Mouse (Mus musculus): ENCODE results near the gene Ripk4. TPM values are rescaled to one million over a fixed set of nuclear protein-coding genes. Genes with fewer than 3 reads are reported as not detected.

Gene Ripk4
- total RNA-seq, 2 experiments from 2014 or later, result not detected

- intact Hi-C loops (cut with DNase I), result no loop called here
- Histone ChIP-seq H3K27ac (no peak overlapping the region), H3K4me3 (no peak overlapping the region)
- TF ChIP-seq CTCF (IDR thresholded peaks at IDR 0.05), result no peak
- no peak for DNase-seq
Observed at GRCm38 (mm10) chr16:97720093-97720492, 43.5 kb downstream of the Ripk4 start.

GRCm38 (mm10) chr16:97719392-97719983 lies 44.1 kb downstream of the Ripk4 start:
- no peak overlapping the region for H3K4me3 ChIP-seq
- no peak for TF ChIP-seq CTCF (IDR thresholded peaks at IDR 0.05)
- H3K27ac ChIP-seq, result no peak overlapping the region
- no peak for DNase-seq
- intact Hi-C loops (cut with DNase I), result no loop called here

- no peak overlapping the region for H3K27ac ChIP-seq
- intact Hi-C loops (cut with DNase I), result no loop called here
- no peak for TF ChIP-seq CTCF (IDR thresholded peaks at IDR 0.05)
Observed at GRCm38 (mm10) chr16:97716567-97716966, 47.0 kb downstream of the Ripk4 start.

GRCm38 (mm10) chr16:97712129-97712528 lies 51.5 kb downstream of the Ripk4 start:
- no peak overlapping the region for H3K27ac ChIP-seq
- no peak overlapping the region for H3K4me3 ChIP-seq
- no peak for TF ChIP-seq CTCF (IDR thresholded peaks at IDR 0.05)
- no peak for DNase-seq
- intact Hi-C loops (cut with DNase I), result no loop called here

More at GRCm38 (mm10) chr16:97716567-97716966, 47.0 kb downstream of the Ripk4 start:
- no peak for DNase-seq
- no peak overlapping the region for H3K4me3 ChIP-seq

GRCm38 (mm10) chr16:97701871-97702270 lies 61.7 kb downstream of the Ripk4 start:
- intact Hi-C loops (cut with DNase I), result no loop called here
- no peak for TF ChIP-seq CTCF (IDR thresholded peaks at IDR 0.05)

GRCm38 (mm10) chr16:97697769-97698168 lies 65.8 kb downstream of the Ripk4 start:
- TF ChIP-seq CTCF (IDR thresholded peaks at IDR 0.05), result no peak
- no peak for DNase-seq
- Histone ChIP-seq H3K27ac (no peak overlapping the region), H3K4me3 (no peak overlapping the region)
- intact Hi-C loops (cut with DNase I), result no loop called here

More at GRCm38 (mm10) chr16:97701871-97702270, 61.7 kb downstream of the Ripk4 start:
- H3K27ac ChIP-seq, result no peak overlapping the region
- DNase-seq, result no peak
- no peak overlapping the region for H3K4me3 ChIP-seq

- no peak overlapping the region for H3K4me3 ChIP-seq
- H3K27ac ChIP-seq, result no peak overlapping the region
- no peak for DNase-seq
- intact Hi-C loops (cut with DNase I), result no loop called here
- TF ChIP-seq CTCF (IDR thresholded peaks at IDR 0.05), result no peak
Observed at GRCm38 (mm10) chr16:97695709-97696108, 67.9 kb downstream of the Ripk4 start.

Other genes with a start within 250 kb of the Ripk4 start
- gene Fam3b, start 249.0 kb downstream of the Ripk4 start, total RNA-seq (2021), result not detected
- under 1 TPM in 1 of 2 experiments, not detected in 1; 0.14 TPM for gene Tmprss2, start 152.6 kb downstream of the Ripk4 start, total RNA-seq (2021)
- 10 to 100 TPM in 1 of 2 experiments, 1 to 10 TPM in 1; 6.7 to 10.2 TPM for gene Prdm15, start 88.1 kb upstream of the Ripk4 start, total RNA-seq (2021)
- gene C2cd2, start 198.8 kb upstream of the Ripk4 start, total RNA-seq (2021), result 100 to 1,000 TPM; 203 to 277 TPM
- gene Zbtb21, start 198.8 kb upstream of the Ripk4 start, total RNA-seq (2021), result 1 to 10 TPM; 7.4 to 9.1 TPM
- 1 to 10 TPM; 4.2 to 6.3 TPM for gene B230307C23Rik, start 233.5 kb upstream of the Ripk4 start, total RNA-seq (2021)

All from gastrocnemius, adult 2 months (tissue).